13 mouse cellular contexts compared by ENCODE assay signal in genomic region chr8:93171846-93172590, GRCm38 (mm10). TPM values are rescaled to one million over a fixed set of nuclear protein-coding genes. Genes with fewer than 3 reads are reported as not detected.
A peak's percentile ranks its signal among the peaks of the same experiment; 100 is the strongest.
DNase-seq lines count a peak whose midpoint lies in the region; ATAC-seq and TF ChIP-seq lines count a peak whose summit lies in the region.
"Had no signal": no experiment of that assay in that cellular context is flagged by ENCODE, and none has a peak within 500 bp of the region (broad histone marks: within the 10 kb centered on the region; RNA-seq: fewer than 3 reads in every experiment).

No protein-coding gene starts in this region.

- no peak overlapping the region for H3K4me3 ChIP-seq in heart, embryonic 10.5 days
- no peak overlapping the region for H3K4me3 ChIP-seq in heart, postnatal 0 days (ENCODE audit: low read depth, low read length)
- H3K4me3 ChIP-seq: layer of hippocampus, adult 2 months had no signal

- no peak for TF ChIP-seq EP300 in heart, postnatal 0 days (IDR thresholded peaks at IDR 0.05; ENCODE audit: low read depth)

- H3K4me2 ChIP-seq in heart, postnatal 0 days (ENCODE audit: low read depth, low read length) = no peak overlapping the region
- H3K4me2 ChIP-seq: liver, embryonic 11.5 days had no signal

- WGBS in heart, embryonic 10.5 days = 52% methylated on average over 1 of the region's 1 CpGs
- WGBS in heart, postnatal 0 days = 21% methylated on average over 1 of the region's 1 CpGs

- no peak overlapping the region for H3K27ac ChIP-seq in heart, embryonic 10.5 days
- no peak overlapping the region for H3K27ac ChIP-seq in heart, postnatal 0 days (ENCODE audit: low read depth)
- H3K27ac ChIP-seq: layer of hippocampus, adult 2 months had no signal

- H3K36me3 ChIP-seq in heart, embryonic 10.5 days = no peaks in the 10 kb centered on the region
- no peaks in the 10 kb centered on the region for H3K36me3 ChIP-seq in heart, postnatal 0 days (replicated peaks; ENCODE audit: control insufficient read depth, insufficient read depth, low read length)

- H3K9me3 ChIP-seq in heart, embryonic 10.5 days = no peaks in the 10 kb centered on the region
- H3K9me3 ChIP-seq in heart, postnatal 0 days (replicated peaks; ENCODE audit: control insufficient read depth, low read length) = no peaks in the 10 kb centered on the region

- no peaks in the 10 kb centered on the region for H3K27me3 ChIP-seq in heart, embryonic 10.5 days (ENCODE audit: insufficient read depth, poor library complexity, severe bottlenecking)
- no peaks in the 10 kb centered on the region for H3K27me3 ChIP-seq in heart, postnatal 0 days (ENCODE audit: control insufficient read depth, insufficient read depth, low read length)

- ATAC-seq in heart, postnatal 0 days (ENCODE audit: insufficient read depth, low read depth) = peak; percentile 24; the same call in 1 of the 2 replicates

- no peak overlapping the region for H3K9ac ChIP-seq in heart, postnatal 0 days (replicated peaks; ENCODE audit: low read depth, low read length)

- no peak for TF ChIP-seq CTCF in heart, postnatal 0 days (IDR thresholded peaks at IDR 0.05; ENCODE audit: low read depth)

- peak; percentile 83 to 88 for DNase-seq in heart, adult 18-20 months
- DNase-seq in heart, embryonic 10.5 days (ENCODE audit: low spot score) = no peak
- peak; percentile 6 for DNase-seq in brain, adult 2 months (ENCODE audit: low read depth, low spot score)
- peak; percentile 11 for DNase-seq in heart, postnatal 0 days (ENCODE audit: low spot score)
- peak; percentile 4 for DNase-seq in ovary, postnatal 10 days (ENCODE audit: low spot score)
- no peak for DNase-seq in cerebellum, adult 9-10 months
- no peak for DNase-seq in frontal cortex, adult 2 months (ENCODE audit: extremely low spot score in 1 of 2, low spot score in 1 of 2)
- DNase-seq in layer of hippocampus, adult 8-10 months (ENCODE audit: low spot score in 2 of 2) = no peak
- DNase-seq: midbrain, embryonic 14.5 days had no signal

- H3K4me1 ChIP-seq in heart, embryonic 10.5 days = peaks cover 6% of the 10 kb centered on the region; the same call in 1 of the 2 replicates
- H3K4me1 ChIP-seq in heart, postnatal 0 days (ENCODE audit: control insufficient read depth, insufficient read depth) = peaks cover 10% of the 10 kb centered on the region

RNA-seq across cellular contexts. Expression of gene Ces1d, which starts 25.6 kb away (rescaled TPM):
- total RNA-seq in heart, adult 18-20 months (2021) = 100 to 1,000 TPM; 229 to 343 TPM
- 0.70 TPM in 1 of 2 replicates, not detected in the other for polyA plus RNA-seq in heart, embryonic 10.5 days (2016; fragmentation: Nextera tagmentation; extraction: Ambion mirVana)
- 0.50 TPM in 1 of 2 replicates, not detected in the other for total RNA-seq in heart, postnatal 0 days (2014; rRNA removed; ENCODE audit: low replicate concordance)
- polyA plus RNA-seq in heart, postnatal 0 days (2015; fragmentation: Nextera tagmentation; extraction: Ambion mirVana) = 1.5 and 2.1 TPM in 2 replicates
- polyA plus RNA-seq in frontal cortex, adult 2 months (2012; rRNA removed) = 0.12 and 1.6 TPM in 2 replicates
- 1 to 10 TPM in 2 of 4 experiments, under 1 TPM in 2; 0.33 to 2.1 (median 1.1) TPM for total RNA-seq in layer of hippocampus, adult 8-10 months (2022)
- polyA plus RNA-seq: C2C12; midbrain, embryonic 14.5 days had no signal

RNA-seq across cellular contexts. Expression of gene Ces1c, which starts 40.9 kb away (rescaled TPM):
- not detected for total RNA-seq in heart, adult 18-20 months (2021)
- not detected in 2 replicates for polyA plus RNA-seq in heart, embryonic 10.5 days (2016; fragmentation: Nextera tagmentation; extraction: Ambion mirVana)
- total RNA-seq in heart, postnatal 0 days (2014; rRNA removed; ENCODE audit: low replicate concordance) = not detected in 2 replicates
- polyA plus RNA-seq in heart, postnatal 0 days (2015; fragmentation: Nextera tagmentation; extraction: Ambion mirVana) = not detected in 2 replicates
- 0.08 TPM in 1 of 2 replicates, not detected in the other for polyA plus RNA-seq in frontal cortex, adult 2 months (2012; rRNA removed)
- total RNA-seq in layer of hippocampus, adult 8-10 months (2022) = not detected
- total RNA-seq: layer of hippocampus, adult 2 months; neutrophil, adult 5-6 weeks had no signal
- polyA plus RNA-seq: C2C12; liver, embryonic 11.5 days; midbrain, embryonic 14.5 days had no signal

RNA-seq across cellular contexts. Expression of gene Ces1e, which starts 57.4 kb away (rescaled TPM):
- total RNA-seq in heart, adult 18-20 months (2021) = under 1 TPM; 0.67 to 0.97 TPM
- polyA plus RNA-seq in heart, embryonic 10.5 days (2016; fragmentation: Nextera tagmentation; extraction: Ambion mirVana) = 0.31 TPM in 1 of 2 replicates, not detected in the other
- not detected in 2 replicates for total RNA-seq in heart, postnatal 0 days (2014; rRNA removed; ENCODE audit: low replicate concordance)
- polyA plus RNA-seq in heart, postnatal 0 days (2015; fragmentation: Nextera tagmentation; extraction: Ambion mirVana) = 0.49 and 0.60 TPM in 2 replicates
- polyA plus RNA-seq in frontal cortex, adult 2 months (2012; rRNA removed) = 0.04 TPM in 1 of 2 replicates, not detected in the other
- total RNA-seq in layer of hippocampus, adult 8-10 months (2022) = not detected
- total RNA-seq: layer of hippocampus, adult 2 months; neutrophil, adult 5-6 weeks had no signal
- polyA plus RNA-seq: C2C12; liver, embryonic 11.5 days; midbrain, embryonic 14.5 days had no signal

Comparison
In these comparisons a context has a peak if more than half of its experiments do, and no peak if none do; other contexts are left out.
1. DNase-seq: peak in heart, adult 18-20 months (2 of 2), brain, adult 2 months (single experiment), heart, postnatal 0 days (single experiment) and ovary, postnatal 10 days (single experiment); none in heart, embryonic 10.5 days (single experiment), cerebellum, adult 9-10 months (single experiment), frontal cortex, adult 2 months (0 of 2) and layer of hippocampus, adult 8-10 months (0 of 2).
2. RNA of gene Ces1d, which starts 25.6 kb away (total RNA-seq): 229 to 343 TPM in heart, adult 18-20 months; 0.33 to 2.1 TPM in layer of hippocampus, adult 8-10 months and 0.50 TPM in heart, postnatal 0 days; every median in the first group is over 10 times any median in the second.